Mouse (Mus musculus): ENCODE data around the gene Nutf2-ps1. TPM values are rescaled to one million over a fixed set of nuclear protein-coding genes. Genes with fewer than 3 reads are reported as not detected.

Nutf2-ps1 gene
- polyA plus RNA-seq, 1 experiment from 2014 or later: 407 TPM

DNA sequence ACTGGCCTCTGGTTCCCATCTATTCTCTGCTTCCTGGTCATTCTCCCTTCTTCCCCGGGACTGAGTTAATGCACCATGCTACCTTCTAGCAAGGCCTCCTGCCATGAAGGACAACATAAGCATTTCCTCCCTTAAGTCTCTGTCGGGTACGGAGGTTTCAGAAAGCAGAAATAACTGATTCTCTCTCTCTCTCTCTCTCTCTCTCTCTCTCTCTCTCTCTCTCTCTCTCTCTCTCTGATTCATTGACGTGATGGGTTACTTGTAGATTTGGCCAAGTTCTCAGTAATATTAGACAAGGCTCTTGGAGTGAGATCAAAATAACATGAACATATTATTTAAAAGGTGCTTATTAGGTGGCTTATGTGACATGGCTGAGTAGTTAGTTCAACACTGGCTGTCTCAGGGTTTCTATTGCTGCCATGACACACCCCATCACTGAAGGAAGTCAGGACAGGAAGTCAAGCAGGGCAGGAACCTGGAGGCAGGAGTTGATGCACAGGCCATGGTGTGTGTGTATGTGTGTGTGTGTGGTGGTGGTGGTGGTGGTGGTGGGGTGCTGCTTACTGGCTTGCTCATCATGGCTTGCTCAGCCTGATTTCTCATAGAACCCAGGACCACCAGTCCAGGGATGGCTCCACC, 43.8 kb downstream of the Nutf2-ps1 start:
- Histone ChIP-seq H3K27ac (no peak overlapping the region), H3K4me1 (peaks cover 5% of the 10 kb centered on the region; the same call in 1 of the 2 replicates), H3K4me2 (no peak overlapping the region), H3K36me3 (no peaks in the 10 kb centered on the region), H3K9ac (no peak overlapping the region), H3K4me3 (replicated peaks) (no peak overlapping the region), H3K27me3 (replicated peaks) (no peaks in the 10 kb centered on the region), H3K9me3 (no peaks in the 10 kb centered on the region)
- 65% methylated on average over 4 of the region's 4 CpGs for WGBS
- ATAC-seq (ENCODE audit: insufficient read depth, low FRiP score, low read depth): no peak

DNA sequence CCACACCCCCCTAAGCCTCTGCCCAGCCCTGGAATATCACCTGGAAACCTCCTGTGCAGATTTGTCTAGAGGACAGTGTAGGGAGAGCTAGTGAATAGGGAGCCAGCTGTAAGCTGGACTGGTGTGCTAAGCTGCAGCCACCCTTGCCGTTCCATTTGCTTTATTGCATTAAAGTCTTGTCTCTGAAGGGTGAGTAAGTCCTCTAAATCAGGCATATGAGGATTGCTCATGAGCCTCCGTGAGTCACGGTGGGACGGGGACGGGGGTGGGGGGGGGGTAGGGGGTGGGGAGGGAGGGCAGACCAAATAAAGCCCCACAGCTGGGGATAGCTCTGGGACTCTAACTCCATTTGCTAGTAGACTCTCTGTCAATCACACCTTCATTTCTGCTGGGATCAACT, 45.3 kb downstream of the Nutf2-ps1 start:
- 34% methylated on average over 5 of the region's 5 CpGs for WGBS
- peaks cover 5% of the 10 kb centered on the region; the same call in 1 of the 2 replicates for H3K4me1 ChIP-seq
- H3K4me2 ChIP-seq: no peak overlapping the region
- no peak overlapping the region for H3K9ac ChIP-seq
- H3K27ac ChIP-seq: no peak overlapping the region
- no peaks in the 10 kb centered on the region for H3K9me3 ChIP-seq
- no peaks in the 10 kb centered on the region for H3K27me3 ChIP-seq (replicated peaks)
- H3K36me3 ChIP-seq: no peaks in the 10 kb centered on the region
- no peak for ATAC-seq (ENCODE audit: insufficient read depth, low FRiP score, low read depth)
- no peak overlapping the region for H3K4me3 ChIP-seq (replicated peaks)

DNA sequence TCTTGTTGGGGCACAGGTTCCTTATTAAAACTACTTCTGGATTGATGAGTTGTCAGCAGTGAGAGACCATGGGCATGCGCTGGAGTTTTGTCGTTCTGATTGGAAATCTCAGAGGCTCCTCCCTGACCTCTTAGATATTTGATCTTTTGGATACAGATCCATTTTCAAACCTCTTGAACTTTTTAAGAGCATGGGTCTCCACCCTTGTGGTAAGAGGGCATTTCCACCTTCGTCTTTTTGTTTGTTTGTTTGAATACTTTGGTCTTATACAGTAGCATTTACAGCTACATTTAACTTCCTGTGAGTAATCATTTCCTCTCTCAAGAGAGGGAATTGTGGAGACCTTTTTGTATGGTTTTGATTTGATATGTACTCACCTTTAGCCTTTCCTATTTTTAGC, 49.6 kb downstream of the Nutf2-ps1 start:
- ATAC-seq (ENCODE audit: insufficient read depth, low FRiP score, low read depth): no peak

DNA sequence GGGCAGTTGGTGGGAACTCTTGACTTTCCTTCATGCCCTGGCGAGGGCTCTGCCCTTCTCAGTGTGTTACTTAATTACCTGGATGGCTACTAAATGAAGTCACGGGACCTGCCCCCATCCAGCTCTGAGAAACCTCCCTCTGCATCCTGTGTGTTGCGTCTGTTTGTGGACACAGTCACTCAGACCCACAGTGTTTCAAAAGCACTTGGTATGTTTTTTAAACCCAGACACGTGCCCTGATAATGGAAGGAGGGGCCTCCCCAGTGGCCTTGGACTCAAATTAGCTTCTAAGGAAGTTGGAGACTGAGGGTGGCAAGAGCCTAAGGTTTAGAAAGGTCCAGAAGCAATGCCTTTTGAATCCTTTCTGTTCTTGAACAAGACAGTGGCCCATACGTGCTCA, 50.1 kb downstream of the Nutf2-ps1 start:
- Histone ChIP-seq H3K4me1 (no peaks in the 10 kb centered on the region), H3K4me3 (replicated peaks) (no peak overlapping the region), H3K27me3 (replicated peaks) (no peaks in the 10 kb centered on the region), H3K9ac (no peak overlapping the region), H3K27ac (0 out of 2 replicates have a peak overlapping the region, but pooled peaks have one; percentile 7), H3K9me3 (no peaks in the 10 kb centered on the region), H3K36me3 (no peaks in the 10 kb centered on the region), H3K4me2 (no peak overlapping the region)
- no peak for ATAC-seq (ENCODE audit: insufficient read depth, low FRiP score, low read depth)
- WGBS: 67% methylated on average over 5 of the region's 5 CpGs

More for the DNA sequence above, 49.6 kb downstream of the Nutf2-ps1 start:
- Histone ChIP-seq H3K4me2 (no peak overlapping the region), H3K9ac (no peak overlapping the region), H3K36me3 (no peaks in the 10 kb centered on the region), H3K4me1 (no peaks in the 10 kb centered on the region), H3K4me3 (replicated peaks) (no peak overlapping the region), H3K9me3 (no peaks in the 10 kb centered on the region), H3K27ac (0 out of 2 replicates have a peak overlapping the region, but pooled peaks have one; percentile 7), H3K27me3 (replicated peaks) (no peaks in the 10 kb centered on the region)
- 63% methylated on average over 3 of the region's 3 CpGs for WGBS

Other genes with a start within 250 kb of the Nutf2-ps1 start
- 2.5 TPM in 1 of 2 replicates, not detected in the other for gene Gm10197, start 217.3 kb downstream of the Nutf2-ps1 start, polyA plus RNA-seq (2015; fragmentation: Nextera tagmentation; extraction: Ambion mirVana)
- gene Smndc1, start 198.5 kb downstream of the Nutf2-ps1 start, polyA plus RNA-seq (2015; fragmentation: Nextera tagmentation; extraction: Ambion mirVana): 38.2 TPM in 2 replicates
- 7.2 and 7.4 TPM in 2 replicates for gene Dusp5, start 60.0 kb downstream of the Nutf2-ps1 start, polyA plus RNA-seq (2015; fragmentation: Nextera tagmentation; extraction: Ambion mirVana)
- 65.5 and 67.4 TPM in 2 replicates for gene Smc3, start 11.3 kb upstream of the Nutf2-ps1 start, polyA plus RNA-seq (2015; fragmentation: Nextera tagmentation; extraction: Ambion mirVana)
- 0.59 and 0.96 TPM in 2 replicates for gene Rbm20, start 88.2 kb upstream of the Nutf2-ps1 start, polyA plus RNA-seq (2015; fragmentation: Nextera tagmentation; extraction: Ambion mirVana)